Mouse (Mus musculus) midbrain, postnatal 0 days (tissue): Measurements from ENCODE around the gene Sh3bp1. TPM values are rescaled to one million over a fixed set of nuclear protein-coding genes. Genes with fewer than 3 reads are reported as not detected.
A peak's percentile ranks its signal among the peaks of the same experiment; 100 is the strongest.

ENCODE experiments used
- ATAC-seq: fragments of 200-750 bp; cut with Nextera tagmentation; 2 replicates; pipeline ENCODE4 v1.8.0; 2017; ENCODE audit warnings: moderate number of reproducible peaks, mild to moderate bottlenecking, moderate TSS enrichment, moderate library complexity; ENCODE audit not compliant: low FRiP score
- DNase-seq: peaks from one replicate; pipeline ENCODE4 v3.0.0-alpha.2; 2015; ENCODE audit warnings: low spot score
- H3K27ac ChIP-seq: fragments of 300-500 bp; sonication (generic); 2 replicates; pipeline ENCODE4 v1.5.1; 2014; ENCODE audit warnings: low read depth, mild to moderate bottlenecking, low read length, mixed read lengths
- H3K27me3 ChIP-seq: fragments of 300-500 bp; sonication (generic); 2 replicates; pipeline ENCODE4 v1.6.1; 2014; ENCODE audit warnings: low read length, control low read depth, mixed read lengths; ENCODE audit not compliant: insufficient read depth
- H3K36me3 ChIP-seq: fragments of 300-500 bp; sonication (generic); 2 replicates; pipeline ENCODE4 v1.6.1; 2014; ENCODE audit warnings: low read length, control low read depth, mixed read lengths; ENCODE audit not compliant: insufficient read depth
- H3K4me1 ChIP-seq: fragments of 300-500 bp; sonication (generic); 2 replicates; pipeline ENCODE4 v1.6.1; 2014; ENCODE audit warnings: mild to moderate bottlenecking, control low read depth, antibody characterized with exemption, low read length, mixed read lengths; ENCODE audit not compliant: insufficient read depth
- H3K4me2 ChIP-seq: fragments of 300-500 bp; sonication (generic); 2 replicates; pipeline ENCODE4 v1.6.1; 2014; ENCODE audit warnings: low read depth, mild to moderate bottlenecking, low read length, mixed read lengths; ENCODE audit not compliant: poor library complexity, severe bottlenecking
- H3K4me3 ChIP-seq: fragments of 300-500 bp; sonication (generic); 2 replicates; pipeline ENCODE4 v1.5.1; 2014; ENCODE audit warnings: low read depth, mild to moderate bottlenecking, low read length, moderate library complexity
- H3K9ac ChIP-seq: fragments of 300-500 bp; sonication (generic); replicated peaks from 2 replicates; pipeline ENCODE4 v1.6.1; 2014; ENCODE audit warnings: mild to moderate bottlenecking, low read length, moderate library complexity, mixed read lengths; ENCODE audit not compliant: poor library complexity, severe bottlenecking
- H3K9me3 ChIP-seq: fragments of 300-500 bp; sonication (generic); 2 replicates; pipeline ENCODE4 v1.6.1; 2016; ENCODE audit warnings: low read length, control low read depth
- CTCF ChIP-seq: IDR thresholded peaks from 2 replicates; pipeline ENCODE4 v1.5.1; 2016; ENCODE audit warnings: antibody characterized with exemption, mild to moderate bottlenecking
- WGBS: fragments of 180-500 bp; shearing (Covaris S2); extraction: QIAGEN DNeasy Blood & Tissue Kit; methylation state at CpG from one replicate; pipeline ENCODE4 v1.1.7; 2014; 5-methylcytosine and 5-hydroxymethylcytosine counted together
- polyA plus RNA-seq: library from polyadenylated mRNA; unstranded; fragments of >200 nt; fragmentation: Nextera tagmentation; extraction: Ambion mirVana; gene quantifications from 2 replicates; pipeline ENCODE4 v1.2.1, GENCODE M21; 2015
- total RNA-seq: library from RNA; depleted of rRNA; stranded (reverse); fragments of >200 nt; gene quantifications from 2 replicates; pipeline ENCODE4 v1.2.3, GENCODE M21; 2014

The Sh3bp1 gene
- total and polyA plus RNA-seq, 2 experiments from 2014 or later, result 4.2 to 4.7 TPM

DNA sequence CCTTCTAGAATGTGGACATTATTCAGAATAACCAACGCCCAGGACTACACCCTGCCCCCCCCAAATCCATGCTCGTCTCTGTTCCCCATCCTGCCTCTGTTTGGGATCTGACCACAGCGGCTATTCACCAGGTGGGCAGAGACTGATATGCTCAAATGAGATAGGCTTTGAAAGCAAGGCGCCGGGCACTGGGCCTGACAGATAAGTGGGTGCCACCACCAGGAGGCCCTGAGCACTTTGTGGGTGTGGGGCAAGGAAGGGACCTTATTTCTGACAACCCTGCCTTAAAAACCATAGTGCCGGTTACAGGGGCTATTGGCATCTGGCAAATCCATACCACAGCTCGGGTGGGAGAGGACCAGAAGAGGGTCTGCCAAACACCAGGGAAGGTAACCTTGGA lies 23.1 kb downstream of the Sh3bp1 start:
- peaks cover 15% of the 10 kb centered on the region for H3K36me3 ChIP-seq
- peaks cover 9% of the 10 kb centered on the region; the same call in 1 of the 2 replicates for H3K27me3 ChIP-seq
- H3K9ac ChIP-seq, result no peak overlapping the region
- WGBS, result 88% methylated on average over 7 of the region's 7 CpGs
- TF ChIP-seq CTCF, result no peak
- H3K4me2 ChIP-seq, result no peak overlapping the region
- no peaks in the 10 kb centered on the region for H3K9me3 ChIP-seq
- no peaks in the 10 kb centered on the region for H3K4me1 ChIP-seq
- ATAC-seq, result no peak
- no peak for DNase-seq
- H3K27ac ChIP-seq, result no peak overlapping the region
- H3K4me3 ChIP-seq, result no peak overlapping the region

DNA sequence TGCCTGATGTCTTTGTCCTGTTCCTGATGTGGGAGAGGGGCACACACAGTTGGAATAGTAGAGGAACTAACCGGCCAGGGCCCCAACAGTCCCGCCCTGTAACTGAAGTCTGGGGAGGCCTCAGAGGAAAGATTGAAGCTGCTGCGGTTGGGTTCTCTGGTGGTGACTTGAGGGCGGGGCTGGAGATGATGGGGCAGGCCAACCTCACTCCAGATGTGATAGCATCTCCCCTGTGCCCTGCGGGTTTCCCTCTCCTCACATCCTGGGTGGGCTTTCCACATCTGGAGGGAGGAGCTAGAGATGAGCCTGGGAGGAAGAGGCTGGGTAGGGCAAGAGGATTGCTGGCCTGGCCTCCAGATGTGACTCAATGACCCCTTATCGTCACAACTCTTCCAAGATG lies 24.0 kb downstream of the Sh3bp1 start:
- H3K9me3 ChIP-seq, result no peaks in the 10 kb centered on the region
- ATAC-seq (no peak), DNase-seq (no peak)
- H3K9ac ChIP-seq, result no peak overlapping the region
- H3K27ac ChIP-seq, result no peak overlapping the region
- peaks cover 9% of the 10 kb centered on the region for H3K36me3 ChIP-seq
- H3K27me3 ChIP-seq, result peaks cover 9% of the 10 kb centered on the region
- TF ChIP-seq CTCF, result no peak
- H3K4me1 ChIP-seq, result 0 out of 2 replicates have a peak, but pooled peaks cover 4% of the 10 kb centered on the region
- no peak overlapping the region for H3K4me2 ChIP-seq
- H3K4me3 ChIP-seq, result no peak overlapping the region
- WGBS, result 83% methylated on average over 6 of the region's 6 CpGs

DNA sequence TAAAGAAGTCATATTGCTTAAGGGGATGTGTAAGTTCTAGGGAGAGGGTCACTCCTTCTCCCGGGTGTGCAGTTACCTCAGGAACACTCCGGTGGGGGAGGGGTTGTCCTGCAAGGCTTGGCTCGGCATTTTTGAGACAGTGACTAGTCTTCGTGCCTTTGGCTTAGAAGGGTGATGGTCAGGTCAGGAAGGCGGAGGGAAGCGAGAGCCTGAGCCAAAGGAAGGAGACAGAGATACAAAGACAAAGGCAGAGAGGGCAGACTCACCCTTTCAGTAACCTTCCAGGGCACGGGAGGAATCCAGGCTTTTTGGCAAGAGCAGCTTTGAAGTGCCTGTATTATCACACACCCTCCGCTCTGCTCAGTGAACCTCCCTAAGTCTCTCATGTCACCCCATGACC lies 25.6 kb downstream of the Sh3bp1 start:
- Histone ChIP-seq H3K27ac (no peak overlapping the region), H3K4me3 (no peak overlapping the region), H3K9ac (no peak overlapping the region), H3K4me1 (0 out of 2 replicates have a peak, but pooled peaks cover 4% of the 10 kb centered on the region), H3K27me3 (peaks cover 9% of the 10 kb centered on the region), H3K4me2 (no peak overlapping the region), H3K36me3 (0 out of 2 replicates have a peak, but pooled peaks cover 2% of the 10 kb centered on the region), H3K9me3 (no peaks in the 10 kb centered on the region)
- TF ChIP-seq CTCF, result no peak
- 37% methylated on average over 8 of the region's 8 CpGs for WGBS
- DNase-seq (no peak), ATAC-seq (no peak)

DNA sequence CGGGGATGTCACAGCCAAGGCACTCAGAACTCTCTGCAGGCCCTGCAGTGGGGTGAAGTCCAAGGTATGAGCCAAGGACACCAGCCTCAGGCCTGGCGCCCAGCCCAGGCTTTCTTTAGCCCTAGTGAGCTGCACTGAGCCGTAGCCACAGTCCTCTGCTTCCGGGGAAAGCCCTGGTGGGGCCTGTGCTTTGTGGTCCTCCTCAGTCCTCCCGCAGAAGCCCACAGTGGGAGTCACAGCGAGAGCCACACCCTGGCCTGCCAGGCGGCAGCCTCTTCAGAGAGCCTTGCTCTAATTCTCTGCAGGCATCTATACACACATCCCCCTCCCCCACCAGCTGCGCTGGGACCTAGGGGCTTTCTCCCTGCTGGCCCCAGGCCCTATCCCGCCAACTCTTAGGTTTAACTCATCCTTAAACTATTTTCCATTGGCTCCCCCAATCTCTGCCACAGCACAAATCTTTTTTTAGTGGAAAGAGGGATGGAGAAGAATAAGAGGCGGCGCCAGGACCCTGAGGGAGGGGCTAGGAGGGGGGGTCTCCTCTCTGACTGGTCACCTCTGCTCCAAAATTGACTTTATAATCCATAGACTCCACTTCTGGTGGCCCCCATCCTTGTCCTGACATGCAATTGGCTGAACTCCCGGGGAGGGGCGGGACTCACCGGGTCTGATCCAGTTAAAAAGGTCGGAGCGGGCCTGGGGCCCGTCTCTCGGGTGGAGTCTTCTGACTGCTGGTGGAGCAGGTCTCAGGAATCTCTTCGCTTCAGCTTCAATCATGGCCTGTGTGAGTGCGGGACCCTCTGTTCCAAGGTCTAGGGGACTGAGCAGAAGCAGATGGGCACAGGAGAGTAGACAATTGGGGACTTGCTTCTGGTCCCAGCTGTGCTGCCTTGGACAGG lies 26.7 kb downstream of the Sh3bp1 start, which contains the start of gene Lgals1:
Gene Lgals1, plus strand, starts transcription at position 705 of the 899 bp plus-strand sequence.
- 9% methylated on average over 20 of the region's 20 CpGs for WGBS
- Histone ChIP-seq H3K4me2 (peak within 1 kb of the TSS; percentile 53), H3K4me3 (no peak within 1 kb of the TSS), H3K36me3 (no peaks in the 10 kb centered on the region), H3K27ac (0 out of 2 replicates have a peak within 1 kb of the TSS, but pooled peaks have one; percentile 18), H3K9ac (no peak within 1 kb of the TSS; the same call in 1 of the 2 replicates), H3K4me1 (0 out of 2 replicates have a peak, but pooled peaks cover 4% of the 10 kb centered on the region), H3K9me3 (no peaks in the 10 kb centered on the region), H3K27me3 (peaks cover 9% of the 10 kb centered on the region)
- TF ChIP-seq CTCF, result no peak
- DNase-seq, result peak; percentile 85
- 0 out of 2 replicates have a peak, but pooled peaks have one; percentile 46 for ATAC-seq

DNA sequence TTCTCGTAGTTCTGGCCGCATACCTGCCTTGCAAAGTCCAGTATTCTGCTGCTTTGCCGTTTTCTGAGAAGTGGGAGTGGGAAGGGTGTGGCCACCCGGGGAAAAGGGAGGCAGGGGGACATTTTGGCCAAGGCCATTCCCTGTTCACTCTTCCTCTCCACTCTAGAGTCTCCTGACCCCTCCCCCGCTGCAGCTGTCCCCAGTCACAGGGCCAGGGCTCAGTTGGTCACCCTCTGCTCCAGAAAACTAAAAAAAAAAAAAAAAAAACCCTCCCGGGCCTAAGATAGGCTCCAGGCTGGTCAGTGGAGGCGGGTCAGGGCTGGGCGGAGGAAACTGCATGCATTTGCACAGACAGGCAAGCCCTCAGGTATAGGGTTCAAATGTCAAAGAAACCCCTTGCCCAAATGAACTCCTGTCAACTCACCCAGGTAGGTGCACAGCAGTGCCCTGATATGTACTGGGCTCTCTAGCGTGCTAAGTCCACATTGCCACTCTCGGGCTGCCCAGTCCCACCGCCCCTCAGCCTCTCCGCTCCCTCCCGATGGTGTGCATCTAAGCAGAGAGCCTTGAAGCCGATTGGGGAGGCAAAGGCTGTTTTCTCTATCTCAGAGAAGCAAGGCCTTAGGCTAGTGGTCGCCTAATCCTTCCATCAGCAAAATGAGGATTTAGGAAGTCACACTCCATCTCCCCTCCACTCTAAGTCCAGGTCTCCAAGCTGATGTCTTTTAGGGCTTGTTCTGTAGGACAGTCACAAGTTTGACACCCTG lies 27.6 kb downstream of the Sh3bp1 start:
- TF ChIP-seq CTCF, result no peak
- 25% methylated on average over 15 of the region's 15 CpGs for WGBS
- no peak for ATAC-seq
- no peak for DNase-seq
- 0 out of 2 replicates have a peak, but pooled peaks cover 4% of the 10 kb centered on the region for H3K4me1 ChIP-seq
- no peak overlapping the region; the same call in 1 of the 2 replicates for H3K9ac ChIP-seq
- peak overlapping the region; percentile 53; the same call in 1 of the 2 replicates for H3K4me2 ChIP-seq
- H3K27ac ChIP-seq, result no peak overlapping the region
- peaks cover 9% of the 10 kb centered on the region for H3K27me3 ChIP-seq
- no peaks in the 10 kb centered on the region for H3K36me3 ChIP-seq
- no peaks in the 10 kb centered on the region for H3K9me3 ChIP-seq
- H3K4me3 ChIP-seq, result peak overlapping the region; percentile 27; the same call in 1 of the 2 replicates
